Mouse (Mus musculus) ovary, postnatal 36 days (tissue): ENCODE data around the gene Aldh2.
A peak's percentile ranks its signal among the peaks of the same experiment; 100 is the strongest.
"Not testable (repeated sequence)": the region's sequence is repeated elsewhere in the genome, so short reads cannot be mapped to it uniquely, and the experiment has no call there.

ENCODE experiments used
- DNase-seq: peaks from one replicate; pipeline ENCODE4 v3.0.0; 2022; ENCODE audit warnings: low spot score, mixed read lengths

Gene Aldh2

DNA sequence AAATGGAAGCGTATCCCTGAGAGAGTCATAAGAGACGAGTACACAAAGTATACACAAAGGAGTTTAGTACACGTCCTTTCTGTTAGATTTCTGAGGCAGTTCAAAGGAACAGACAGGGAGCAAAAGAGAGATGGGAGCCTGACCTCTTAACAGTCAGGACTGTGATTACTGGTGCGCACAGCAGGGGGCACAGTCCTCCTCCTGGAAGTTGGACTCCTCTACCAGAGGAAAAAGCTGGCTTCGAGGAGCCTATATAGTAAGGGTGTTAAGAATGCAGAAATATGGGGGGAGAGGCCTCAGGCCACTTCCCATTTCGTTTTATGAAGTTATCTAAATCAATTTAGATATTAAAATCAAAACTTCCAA is 47.1 kb downstream of the Aldh2 start:
- DNase-seq, result peak; percentile 43

DNA sequence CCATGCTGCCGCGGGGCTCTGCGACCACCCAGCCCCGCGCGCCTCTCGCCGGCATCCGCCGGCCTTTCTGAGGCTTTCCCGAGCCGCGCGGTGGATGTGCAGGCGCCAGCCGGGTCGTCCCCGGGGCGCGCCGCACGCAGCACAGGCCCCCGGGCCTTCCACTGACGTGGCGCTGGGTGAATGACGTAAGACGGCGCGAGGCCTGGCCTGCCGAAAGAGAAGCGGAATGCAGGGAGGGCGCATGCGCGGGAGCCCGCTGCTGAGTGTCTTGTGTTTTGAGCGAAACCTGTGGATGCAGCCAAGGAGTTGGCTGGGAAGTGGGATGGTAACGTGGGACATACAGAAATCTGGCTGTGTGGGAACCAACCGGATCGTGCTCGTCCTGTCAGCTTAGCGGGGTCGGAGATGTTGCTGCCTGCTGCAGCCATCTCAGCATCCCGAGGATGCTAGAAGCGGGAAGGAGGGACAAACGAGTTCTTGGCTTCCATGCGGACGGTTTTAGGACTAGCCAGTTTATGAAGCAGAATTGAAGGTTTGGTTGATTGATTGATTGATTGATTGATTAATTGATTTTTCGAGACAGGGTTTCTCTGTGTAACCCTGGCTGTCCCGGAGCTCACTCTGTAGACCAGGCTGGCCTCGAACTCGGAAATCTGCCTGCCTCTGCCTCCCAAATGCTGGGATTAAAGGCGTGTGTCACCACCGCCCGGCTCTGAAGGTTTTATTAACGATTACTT is 47.7 kb downstream of the Aldh2 start, which contains the start of gene Mapkapk5:
Gene Mapkapk5, minus strand, starts transcription at position 113 of the 737 bp plus-strand sequence.
- DNase-seq, result peak; percentile 97

DNA sequence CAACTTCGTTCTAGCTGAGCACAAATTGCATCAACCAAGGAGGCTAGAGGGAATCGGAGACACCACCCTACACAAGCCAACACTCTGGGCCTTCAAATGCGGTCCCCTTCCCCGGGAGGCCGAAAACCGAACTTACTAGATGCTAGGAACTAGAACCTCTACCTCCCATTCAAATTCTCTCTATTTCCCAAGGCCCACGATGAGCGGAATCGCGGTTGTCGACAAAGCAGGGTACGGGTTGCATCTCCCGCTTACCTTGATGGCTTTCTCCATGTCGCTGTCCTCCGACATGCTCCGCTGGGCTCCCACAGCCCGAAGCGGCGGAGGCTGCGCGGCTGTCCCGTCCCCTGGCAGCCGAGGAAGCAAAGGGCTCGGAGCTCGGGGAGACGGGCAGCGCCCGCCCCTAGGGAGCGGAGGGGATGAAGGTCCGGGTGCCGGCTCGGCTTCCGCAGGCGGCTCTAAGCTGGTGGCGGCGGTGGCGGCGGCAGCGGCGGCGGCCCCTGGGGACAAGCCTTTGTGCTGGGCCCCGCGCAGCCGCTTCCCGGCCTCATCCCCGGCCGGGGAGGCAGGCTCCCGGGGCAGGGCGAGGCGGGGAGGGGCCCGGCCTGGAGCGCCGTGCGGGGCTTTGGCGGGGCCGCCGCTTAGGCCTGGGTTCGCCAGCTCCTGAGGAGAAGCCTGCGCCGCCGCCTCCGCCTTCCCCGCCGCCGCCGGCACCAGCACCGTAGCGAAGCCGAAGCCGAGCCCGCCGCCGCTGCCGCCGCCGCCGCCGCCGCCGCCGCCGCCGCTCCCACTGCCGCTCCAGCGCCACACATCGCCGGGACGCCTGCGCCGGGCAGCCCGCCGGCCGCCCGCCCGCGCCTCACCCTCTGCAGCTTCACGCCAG is 48.5 kb downstream of the Aldh2 start, which contains the start of the genes Adam1a and Gm42878:
Gene Adam1a, minus strand, starts transcription at position 573 of the 883 bp plus-strand sequence.
Gene Gm42878, minus strand, starts transcription at position 573 of the 883 bp plus-strand sequence.
- no peak for DNase-seq

DNA sequence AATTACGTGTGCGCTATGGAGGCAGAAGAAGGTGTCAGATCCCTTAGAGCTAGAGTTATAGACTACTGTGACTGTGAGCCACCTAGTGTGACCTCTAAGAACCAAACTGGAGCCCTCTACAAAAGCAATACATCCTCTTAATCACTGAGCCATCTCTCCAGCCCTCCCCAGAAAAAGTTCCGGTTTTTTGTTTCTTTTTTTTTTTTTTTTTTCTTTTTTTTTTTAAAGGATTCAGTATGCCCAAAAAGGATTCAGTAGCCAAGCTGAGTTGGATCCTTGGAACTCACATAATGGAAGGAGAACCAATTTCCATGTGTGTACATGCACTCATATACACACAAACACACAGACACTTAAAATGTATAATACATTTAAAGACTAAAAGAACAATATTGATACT is 50.3 kb downstream of the Aldh2 start:
- DNase-seq, result no peak

- DNase-seq, result no peak
These were observed 52.4 kb downstream of the Aldh2 start for GRCm38 (mm10) chr5:121541235-121541634.

DNA sequence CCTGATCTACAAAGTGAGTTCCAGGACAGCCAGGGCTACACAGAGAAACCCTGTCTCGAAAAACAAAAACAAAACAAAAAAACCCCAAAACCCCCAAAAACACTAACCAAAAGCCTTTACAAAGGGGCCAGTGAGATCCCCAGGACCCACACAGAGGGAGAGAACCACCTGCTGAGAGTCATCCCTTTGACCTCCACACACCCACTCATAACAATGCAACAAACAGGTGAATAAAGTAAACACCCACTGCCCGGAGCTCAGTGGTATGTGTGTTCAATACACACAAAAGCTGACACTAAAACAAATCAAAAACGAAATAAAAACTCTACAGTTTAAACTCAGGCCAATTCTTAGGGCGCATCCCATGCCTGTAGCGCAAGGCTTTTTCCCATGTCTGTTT is 53.6 kb downstream of the Aldh2 start:
- no peak for DNase-seq

GRCm38 (mm10) chr5:121537588-121537987 is 56.0 kb downstream of the Aldh2 start:
- no peak for DNase-seq

DNA sequence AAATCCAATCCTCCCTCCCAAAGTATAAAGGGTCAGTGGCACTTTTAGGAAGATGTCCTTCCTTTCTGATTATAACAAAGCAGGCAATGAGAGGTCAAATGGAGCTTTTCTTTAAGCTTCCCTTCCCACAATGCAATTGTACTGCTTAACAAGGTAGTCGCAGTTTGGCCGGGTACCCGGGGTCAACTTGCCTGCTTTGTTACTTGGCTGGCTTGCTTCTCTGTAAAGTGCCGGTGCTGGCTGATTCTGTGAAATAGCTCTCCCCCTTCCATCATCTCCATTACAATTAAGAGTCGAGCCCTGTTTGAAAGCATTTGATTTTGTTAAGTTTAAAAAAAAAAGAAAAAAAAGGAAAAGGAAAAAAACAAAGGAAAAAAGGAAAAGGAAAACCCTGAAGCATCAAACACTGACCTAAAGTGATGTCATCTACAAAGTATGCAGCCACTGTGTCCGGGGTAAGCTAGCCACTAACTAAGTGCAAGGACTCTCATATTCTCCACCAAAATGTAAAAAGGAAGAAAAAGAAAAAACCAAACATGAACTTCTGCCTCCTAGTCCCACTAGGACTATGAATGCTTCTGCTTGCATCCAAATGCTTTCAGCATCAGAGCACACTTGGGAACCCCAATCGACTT is 56.6 kb downstream of the Aldh2 start:
- no peak for DNase-seq

GRCm38 (mm10) chr5:121535116-121535515 is 58.5 kb downstream of the Aldh2 start:
- DNase-seq, result no peak

DNA sequence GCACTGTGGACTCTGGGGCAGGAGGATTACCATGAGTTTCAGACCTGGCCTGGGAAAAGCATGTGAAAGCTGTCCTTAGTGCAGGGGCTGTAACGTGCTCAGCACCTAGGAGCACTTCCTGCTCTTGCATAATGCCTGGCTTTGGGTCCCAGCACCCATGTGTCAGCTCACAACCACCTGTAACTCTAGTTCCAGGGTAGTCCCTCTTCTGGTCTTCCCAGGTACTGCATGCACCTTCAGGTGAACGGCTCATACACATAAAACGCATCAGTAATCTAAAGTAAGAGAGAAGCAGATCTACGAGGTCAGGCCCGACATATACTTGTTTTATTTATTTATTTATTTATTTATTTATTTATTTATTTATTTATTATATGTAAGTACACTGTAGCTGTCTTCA is 59.1 kb downstream of the Aldh2 start:
- no peak for DNase-seq

DNA sequence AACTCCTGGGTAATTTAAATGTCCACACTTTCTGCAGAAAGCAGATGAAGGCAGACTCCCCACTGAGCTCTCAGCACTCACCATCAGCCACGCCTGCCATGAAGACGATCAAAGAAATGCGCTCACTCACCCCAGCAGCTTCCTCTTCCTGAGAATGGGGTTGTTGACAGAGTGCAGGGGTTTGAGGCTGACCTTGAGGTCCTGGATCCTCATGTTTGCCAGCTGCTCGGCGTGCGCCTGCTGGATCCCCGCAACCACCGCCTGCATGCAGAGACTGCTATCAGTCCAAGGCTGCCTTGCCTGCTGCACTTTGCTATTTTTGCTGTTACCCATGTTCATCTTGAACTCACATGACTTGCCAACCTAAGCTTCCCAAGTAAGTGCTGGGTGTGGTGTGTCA is 66.7 kb downstream of the Aldh2 start:
- DNase-seq, result peak; percentile 50

DNA sequence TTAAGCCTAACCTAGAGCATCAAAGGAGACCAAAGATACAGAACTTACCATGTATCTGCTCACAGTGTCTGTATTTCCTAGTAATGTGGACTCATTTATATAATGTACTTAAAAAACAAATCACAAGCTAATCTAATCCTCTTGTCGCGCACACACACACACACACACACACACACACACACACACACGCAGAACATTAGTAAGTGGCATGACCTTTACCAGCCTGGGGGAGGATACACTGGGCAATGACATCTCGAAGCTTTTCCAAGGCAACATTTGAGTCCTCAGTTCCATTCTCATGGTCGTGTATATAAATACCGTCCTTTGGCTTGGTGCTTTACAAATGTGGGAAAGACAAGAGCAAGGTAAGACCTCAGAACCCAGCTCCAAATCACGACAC is 67.1 kb downstream of the Aldh2 start:
- no peak for DNase-seq

DNA sequence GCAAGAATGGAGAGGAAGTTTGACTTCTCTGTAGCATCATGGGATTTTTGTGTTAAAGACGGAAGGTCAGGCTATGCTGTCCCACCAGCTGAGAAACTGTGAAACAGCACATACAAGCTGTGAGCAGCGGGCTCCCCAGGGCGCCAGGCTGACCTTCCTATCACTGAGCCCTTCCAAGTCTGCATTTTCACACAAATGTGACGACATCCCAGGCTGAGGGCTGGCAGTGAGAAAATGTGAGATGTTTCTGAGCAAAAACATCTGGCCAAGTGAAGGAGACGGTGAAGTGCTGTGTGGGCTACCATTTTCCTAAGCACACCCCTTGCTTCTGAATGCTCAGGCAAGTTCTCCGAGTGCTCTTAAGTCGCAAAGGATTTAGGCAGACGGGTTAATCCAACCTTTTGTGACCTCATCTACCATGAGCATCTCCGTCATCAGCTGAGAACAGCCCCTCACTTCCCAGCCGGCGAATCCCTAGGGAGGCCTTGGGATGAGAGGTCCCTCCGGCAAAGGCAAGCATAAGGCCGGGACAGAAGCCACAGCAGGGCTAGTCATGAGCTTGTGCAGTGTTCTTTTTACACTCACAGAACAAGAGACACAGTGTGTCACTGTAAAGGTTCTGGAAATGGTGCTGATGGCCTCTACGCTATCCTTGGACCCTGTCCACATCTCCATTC is 67.7 kb downstream of the Aldh2 start:
- DNase-seq, result no peak

GRCm38 (mm10) chr5:121519758-121520157 is 73.9 kb downstream of the Aldh2 start:
- not testable (repeated sequence) for DNase-seq

DNA sequence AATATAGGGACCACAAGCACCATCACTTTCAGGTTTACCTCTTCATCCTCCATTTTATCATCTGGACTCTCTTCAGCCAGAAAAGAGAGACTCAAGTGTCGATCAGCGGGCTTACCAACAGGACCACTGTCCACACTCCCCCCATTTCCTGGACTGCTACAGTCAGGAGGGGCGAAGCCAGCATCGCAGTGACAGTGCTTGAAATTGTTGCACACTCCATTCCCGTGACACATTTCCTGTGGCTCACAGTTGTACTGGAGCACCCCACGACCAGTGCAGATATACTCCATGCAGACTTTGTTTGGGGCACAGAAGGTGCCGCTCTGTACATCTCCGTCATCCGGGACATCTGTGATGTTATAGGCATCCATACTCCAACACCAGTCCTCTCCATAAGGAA is 74.6 kb downstream of the Aldh2 start:
- no peak for DNase-seq
